Mouse (Mus musculus) layer of hippocampus, adult 11-12 months (tissue): Measurements from ENCODE around the gene Camk2g.
"Not testable (repeated sequence)": the region's sequence is repeated elsewhere in the genome, so short reads cannot be mapped to it uniquely, and the experiment has no call there.

Source experiments
- DNase-seq: peaks from one replicate; pipeline ENCODE4 v3.0.0; 2022; ENCODE audit warnings: low spot score

The Camk2g gene

DNA sequence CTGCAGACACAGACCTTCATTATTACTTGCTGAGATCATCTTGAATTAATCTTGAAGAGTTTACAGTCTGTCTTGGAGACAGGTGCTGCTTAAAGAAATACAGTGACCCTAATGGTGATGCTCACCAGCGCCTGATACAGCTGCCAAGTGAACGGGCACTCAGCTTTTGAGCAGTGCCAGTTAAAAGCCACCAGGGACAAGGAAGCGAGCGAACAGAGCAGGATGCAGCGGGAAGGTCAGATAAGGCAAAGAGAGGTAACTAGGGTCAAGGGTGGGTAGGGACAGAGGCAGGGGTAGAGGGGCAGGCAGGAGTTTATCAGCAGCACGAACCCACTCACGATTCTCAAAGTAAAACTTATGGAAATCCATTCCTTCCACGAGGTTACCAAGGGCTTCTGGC lies 55.4 kb downstream of the Camk2g start:
- no peak for DNase-seq

- DNase-seq, result no peak
These were observed 56.6 kb downstream of the Camk2g start for GRCm38 (mm10) chr14:20737306-20737705.

DNA sequence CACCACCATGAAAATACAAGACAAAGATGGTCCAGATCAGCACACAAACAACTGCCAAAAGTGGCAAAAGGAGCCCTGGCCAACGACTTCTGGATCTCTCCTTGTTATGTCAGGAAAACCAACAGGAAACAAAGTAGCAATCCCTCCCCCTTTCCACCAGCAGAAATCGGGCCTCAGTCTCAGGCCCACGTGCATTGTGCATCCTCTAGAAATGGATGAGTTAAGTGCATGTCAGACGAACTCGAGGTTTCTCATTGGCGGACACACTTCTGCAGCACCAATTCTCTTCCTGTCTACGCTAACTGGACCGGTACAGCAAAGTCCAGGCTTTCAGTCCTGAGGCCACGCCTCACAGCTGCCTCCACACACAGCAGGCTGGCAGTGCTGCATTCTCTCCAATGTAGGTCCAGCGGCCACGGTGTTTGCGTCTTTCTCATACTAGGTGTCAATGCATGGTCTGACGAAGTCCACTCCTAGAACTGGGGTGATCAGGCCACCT lies 57.9 kb downstream of the Camk2g start:
- DNase-seq, result no peak

GRCm38 (mm10) chr14:20735052-20735451 lies 58.8 kb downstream of the Camk2g start:
- DNase-seq, result no peak

- peak; percentile 85 for DNase-seq
These were observed 59.7 kb downstream of the Camk2g start, which contains the start of gene Ndst2 for GRCm38 (mm10) chr14:20733952-20734774. Gene Ndst2 (minus strand): TSS chr14:20734562.

DNA sequence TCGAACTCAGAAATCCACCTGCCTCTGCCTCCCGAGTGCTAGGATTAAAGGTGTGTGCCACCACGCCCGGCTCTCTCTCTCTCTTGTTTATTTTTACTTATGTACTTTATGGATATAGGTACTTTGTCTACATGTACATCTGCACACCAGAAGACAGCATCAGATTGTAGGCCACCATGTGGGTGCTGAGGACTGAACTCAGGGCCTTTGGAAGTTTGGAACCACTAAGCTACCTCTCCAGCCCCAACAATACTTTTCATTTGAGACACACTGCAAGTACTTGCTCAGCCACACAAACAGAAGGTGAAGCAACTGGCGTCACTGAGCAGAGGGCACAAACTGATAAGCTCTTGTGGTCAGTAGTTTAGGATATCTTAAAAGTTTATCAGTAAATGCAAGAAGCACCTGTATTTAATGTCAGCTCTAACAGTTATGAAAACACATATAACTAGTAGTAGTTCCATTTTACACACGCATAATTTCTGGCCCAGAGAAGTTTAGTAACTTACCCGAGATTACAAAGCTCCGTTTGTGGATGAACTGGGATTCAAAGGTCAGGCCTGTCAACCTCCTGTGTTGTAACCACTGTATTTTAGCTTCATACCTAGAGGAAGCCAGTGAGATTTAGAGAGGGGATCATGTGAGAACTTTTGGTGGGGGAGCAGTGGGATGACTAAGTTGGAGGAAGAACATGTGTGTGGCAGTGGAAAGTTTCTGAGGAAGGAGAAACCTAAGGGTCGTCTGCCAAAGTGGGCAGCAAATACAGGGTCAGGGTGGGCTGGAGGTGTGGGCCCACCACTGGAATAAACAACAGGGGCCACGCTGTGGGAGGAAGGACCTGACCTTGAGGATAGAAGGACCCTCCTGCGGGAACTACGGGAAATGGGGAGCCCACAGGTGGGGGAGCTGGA lies 60.6 kb downstream of the Camk2g start:
- DNase-seq, result no peak

GRCm38 (mm10) chr14:20730853-20731602 lies 62.9 kb downstream of the Camk2g start:
- no peak for DNase-seq

DNA sequence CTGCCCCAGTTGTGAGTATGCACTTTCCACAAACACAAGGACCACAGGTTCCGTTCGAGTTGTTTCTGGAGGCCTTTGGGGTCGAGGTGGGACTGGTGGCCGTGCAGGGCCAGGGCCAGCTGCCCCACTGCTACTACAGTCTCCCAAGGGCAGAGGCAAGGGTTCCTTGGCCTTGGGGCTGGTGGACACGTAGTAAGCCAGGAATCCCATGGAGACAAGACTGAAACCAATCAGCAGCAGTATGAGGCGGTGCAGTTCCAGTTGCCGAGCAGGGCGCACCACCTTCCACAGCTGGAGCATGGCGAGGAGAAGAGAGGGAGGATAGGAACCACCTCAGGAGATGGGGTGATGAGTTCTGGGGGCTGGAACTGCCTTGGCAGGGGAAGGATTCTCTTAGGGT lies 64.0 kb downstream of the Camk2g start:
- no peak for DNase-seq

GRCm38 (mm10) chr14:20725660-20726339 lies 68.1 kb downstream of the Camk2g start:
- DNase-seq, result no peak

DNA sequence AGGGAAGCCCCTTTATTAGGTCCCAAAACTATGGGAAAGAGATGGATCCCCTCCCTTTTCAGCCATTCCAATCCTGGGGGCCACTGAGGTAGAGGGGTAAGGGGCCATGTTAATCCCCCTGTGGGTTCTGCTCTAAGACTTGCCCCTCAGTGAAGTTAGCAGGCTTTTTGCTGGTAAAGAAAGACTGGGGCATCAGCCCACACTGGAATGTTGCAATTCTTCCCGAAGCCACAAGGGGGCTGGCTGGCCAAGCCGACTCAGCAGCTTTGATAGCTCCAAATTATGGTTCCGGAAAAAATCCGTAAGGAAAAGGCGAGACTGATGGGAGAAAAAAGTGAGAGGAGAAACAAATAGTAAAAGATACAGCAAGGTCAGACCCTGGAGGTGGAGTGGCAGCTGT lies 69.8 kb downstream of the Camk2g start:
- DNase-seq, result peak; percentile 63

DNA sequence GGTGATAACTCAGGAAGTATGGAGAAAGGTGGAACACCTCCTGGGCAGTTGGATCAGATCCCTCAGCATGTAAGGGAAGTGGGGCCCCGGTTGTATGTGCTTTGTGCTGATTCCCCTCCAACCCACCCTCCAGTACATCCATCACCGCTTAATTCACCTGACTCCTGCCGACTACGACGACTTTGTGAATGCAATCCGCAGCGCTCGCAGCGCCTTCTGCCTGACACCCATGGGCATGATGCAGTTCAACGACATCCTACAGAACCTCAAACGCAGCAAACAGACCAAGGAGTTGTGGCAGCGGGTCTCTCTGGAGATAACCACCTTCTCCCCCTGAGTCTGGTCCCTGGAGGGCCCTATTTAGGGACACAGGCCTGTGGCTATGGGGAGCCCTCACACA lies 70.9 kb downstream of the Camk2g start:
- no peak for DNase-seq

GRCm38 (mm10) chr14:20721371-20721770 lies 72.5 kb downstream of the Camk2g start:
- DNase-seq, result no peak

DNA sequence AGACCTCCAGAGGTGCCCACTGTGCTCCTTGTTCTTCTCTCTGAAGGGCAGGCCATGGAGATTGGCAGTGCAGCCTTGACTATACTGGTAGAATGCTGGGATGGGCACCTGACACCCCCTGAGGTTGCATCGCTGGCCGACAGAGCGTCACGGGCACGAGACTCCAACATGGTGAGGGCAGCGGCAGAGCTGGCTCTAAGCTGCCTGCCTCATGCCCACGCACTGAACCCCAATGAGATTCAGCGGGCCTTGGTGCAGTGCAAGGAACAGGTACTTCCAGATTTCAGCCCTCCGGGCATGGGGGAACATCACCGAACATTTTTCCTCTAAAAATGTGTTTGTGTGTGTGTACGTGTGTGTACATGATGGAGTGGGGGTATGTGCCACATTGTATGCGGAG lies 74.1 kb downstream of the Camk2g start:
- DNase-seq, result no peak

DNA sequence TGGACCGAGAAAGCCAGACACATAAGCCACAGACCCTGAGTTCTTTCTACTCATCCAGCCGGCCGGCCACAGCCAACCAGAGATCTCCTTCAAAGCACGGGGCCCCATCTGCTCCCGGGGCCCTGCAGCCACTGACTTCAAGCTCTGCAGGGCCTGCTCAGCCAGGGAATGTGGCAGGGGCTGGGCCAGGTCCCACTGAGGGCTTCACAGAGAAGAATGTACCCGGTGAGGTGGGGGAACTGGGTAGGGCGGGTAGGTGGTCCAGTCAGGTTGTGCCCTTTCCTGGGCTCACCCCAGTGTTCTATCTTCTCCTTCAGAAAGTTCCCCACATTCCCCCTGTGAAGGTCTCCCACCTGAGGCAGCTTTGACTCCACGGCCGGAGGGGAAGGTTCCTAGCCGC lies 75.4 kb downstream of the Camk2g start:
- no peak for DNase-seq

- no peak for DNase-seq
These were observed 80.1 kb downstream of the Camk2g start for GRCm38 (mm10) chr14:20713832-20714231.

DNA sequence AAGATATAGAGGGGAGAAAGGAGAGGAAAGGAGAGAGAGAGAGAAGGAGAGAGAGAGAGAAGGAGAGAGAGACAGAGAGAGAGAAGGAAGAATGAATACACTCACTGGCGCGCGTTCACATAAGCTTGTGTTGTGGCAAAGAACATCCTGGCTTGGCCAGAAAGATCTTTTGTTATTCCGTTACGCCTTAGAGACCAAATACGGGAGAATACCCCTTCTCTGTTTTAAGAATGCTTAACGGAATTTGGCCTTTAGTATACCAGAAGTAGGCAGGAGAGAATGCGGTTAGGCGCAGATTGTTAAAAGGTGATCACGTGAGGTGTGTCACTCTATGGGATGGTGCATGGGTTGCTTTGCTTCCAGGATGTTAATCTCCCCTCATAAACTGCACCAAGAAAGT lies 85.6 kb downstream of the Camk2g start:
- no peak for DNase-seq

- peak; percentile 90 for DNase-seq
These were observed 86.4 kb downstream of the Camk2g start, which contains the start of gene Zswim8 for GRCm38 (mm10) chr14:20707201-20708190. Gene Zswim8 (plus strand): TSS chr14:20707552.

DNA sequence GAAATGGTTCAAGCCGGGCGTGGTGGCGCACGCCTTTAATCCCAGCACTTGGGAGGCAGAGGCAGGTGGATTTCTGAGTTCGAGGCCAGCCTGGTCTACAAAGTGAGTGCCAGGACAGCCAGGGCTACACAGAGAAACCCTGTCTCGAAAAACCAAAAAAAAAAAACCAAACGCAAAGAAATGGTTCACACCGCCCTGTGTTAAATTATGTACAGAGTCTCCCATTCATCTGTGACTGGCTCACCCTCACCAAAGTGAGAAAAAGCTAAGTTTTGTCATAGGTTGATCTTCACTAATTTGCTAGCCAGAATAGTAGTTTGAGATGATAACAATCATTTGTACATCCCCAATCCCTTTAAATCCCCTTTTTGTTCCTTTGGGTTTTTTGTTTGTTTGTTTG lies 90.4 kb downstream of the Camk2g start:
- not testable (repeated sequence) for DNase-seq

DNA sequence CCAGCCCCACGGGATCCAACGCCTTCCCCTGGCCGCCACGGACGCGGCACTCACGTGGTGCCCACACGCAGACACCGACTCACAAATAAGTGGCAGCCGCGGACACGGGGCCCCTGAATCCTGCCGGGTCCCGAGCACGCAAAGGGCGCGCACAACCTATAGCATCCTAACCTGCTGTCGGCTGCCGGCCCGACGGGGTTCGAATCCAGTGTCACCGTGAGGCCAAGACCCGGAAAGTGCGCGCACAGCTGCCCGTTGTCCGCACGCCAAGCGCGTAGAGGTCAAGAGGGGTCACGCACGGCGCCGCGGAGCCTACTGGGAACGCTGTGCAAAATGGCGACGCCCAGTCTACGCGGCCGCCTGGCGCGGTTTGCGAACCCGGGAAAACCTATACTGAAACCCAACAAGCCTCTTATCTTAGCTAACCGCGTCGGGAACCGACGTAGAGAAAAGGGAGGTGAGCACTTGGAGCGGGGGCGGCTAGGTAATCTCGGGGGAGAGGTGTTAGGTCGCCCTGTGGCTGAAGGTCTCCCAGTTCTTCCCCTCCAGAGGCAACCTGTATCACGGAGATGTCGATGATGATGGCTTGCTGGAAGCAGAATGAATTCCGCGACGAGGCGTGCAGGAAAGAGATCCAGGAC lies 91.0 kb downstream of the Camk2g start, which contains the start of gene Chchd1:
Gene Chchd1 (plus strand): TSS at position 266 of the 641 bp plus-strand sequence.
- DNase-seq, result peak; percentile 91
